Mouse (Mus musculus): ENCODE results near the gene Pla2g2f.

GRCm38 (mm10) chr4:138739136-138739851 is 18.1 kb downstream of the Pla2g2f start:
- TF ChIP-seq CTCF (IDR thresholded peaks at IDR 0.05): no peak
- no peak for TF ChIP-seq EP300 (IDR thresholded peaks at IDR 0.05; ENCODE audit: insufficient read depth, low read depth, low read length)
